Mouse (Mus musculus): ENCODE measurements at regions not wholly inside any gene's neighbourhood (a gene's known extent, or its start where the extent isn't known, plus 50 kb on each side); places are given as distances from the start of the nearest gene placed in this dataset.
"Not testable (repeated sequence)": the region's sequence is repeated elsewhere in the genome, so short reads cannot be mapped to it uniquely, and the experiment has no call there.

- DNase-seq (ENCODE audit: low spot score), result no peak
Measured at GRCm38 (mm10) chr5:91892338-91892737, 70.5 kb downstream of the Rchy1 start.

GRCm38 (mm10) chr5:91881771-91882170, 81.1 kb downstream of the Rchy1 start:
- DNase-seq (ENCODE audit: low spot score), result no peak

GRCm38 (mm10) chr5:91880231-91880630, 82.6 kb downstream of the Rchy1 start:
- no peak for DNase-seq (ENCODE audit: low spot score)

DNA sequence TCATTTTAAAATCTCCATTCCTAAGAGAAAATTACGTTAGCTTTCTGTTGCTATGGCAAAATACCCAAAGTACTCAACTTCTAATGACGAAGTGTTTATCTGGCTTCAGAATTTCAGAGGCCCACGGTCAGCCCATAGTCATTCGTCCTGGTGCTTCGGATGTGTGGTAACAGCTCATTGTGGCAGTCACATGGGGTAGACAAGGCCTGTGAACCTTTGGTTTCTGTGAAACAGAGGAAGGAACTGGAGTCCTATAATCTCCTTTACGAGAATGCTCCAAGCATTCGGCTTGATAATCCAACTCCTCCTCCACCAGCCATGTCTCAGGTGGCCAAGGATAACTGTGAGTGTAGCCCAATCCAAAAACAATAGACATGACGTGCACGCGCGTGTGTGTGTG, 84.2 kb downstream of the Rchy1 start:
- no peak for DNase-seq (ENCODE audit: low spot score)

GRCm38 (mm10) chr5:91876682-91877031, 86.2 kb downstream of the Rchy1 start:
- no peak for DNase-seq (ENCODE audit: low spot score)

DNA sequence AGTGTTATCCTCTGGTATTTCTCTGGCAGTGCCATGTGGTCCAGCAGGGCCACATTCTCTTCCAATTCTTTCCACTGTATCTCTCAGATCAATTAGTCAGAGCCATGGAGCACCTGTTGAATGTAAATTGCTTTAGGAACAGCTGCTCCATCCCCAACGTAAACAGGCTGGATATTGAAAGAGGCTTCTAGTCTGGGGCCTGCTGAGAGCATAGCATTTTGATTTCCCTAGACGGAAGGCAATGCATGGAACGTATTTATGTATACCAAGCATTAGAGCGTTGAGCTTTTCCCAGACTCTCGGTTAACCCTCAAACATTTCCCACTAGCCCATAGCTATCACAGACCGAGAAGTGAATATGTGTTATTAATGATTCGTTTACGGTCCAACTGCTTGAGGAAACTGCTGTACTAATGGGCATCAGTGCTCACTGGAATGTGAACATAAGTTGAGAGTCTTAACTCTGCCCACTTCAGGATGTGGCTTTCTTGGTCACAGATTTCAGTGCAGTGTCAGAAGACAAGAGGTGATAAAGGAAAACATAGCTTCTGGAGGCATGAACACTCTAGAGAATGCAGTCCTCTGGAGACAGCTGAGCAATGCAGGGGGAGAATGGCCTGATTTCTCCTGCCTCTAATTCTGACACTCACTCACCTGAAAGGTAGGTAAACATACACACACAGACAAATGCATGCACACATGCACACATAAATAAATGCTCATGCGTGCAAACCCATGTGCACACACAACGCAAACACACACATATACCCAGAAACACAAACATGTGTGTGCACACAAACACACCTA, 86.8 kb downstream of the Rchy1 start:
- DNase-seq (ENCODE audit: low spot score), result no peak

DNA sequence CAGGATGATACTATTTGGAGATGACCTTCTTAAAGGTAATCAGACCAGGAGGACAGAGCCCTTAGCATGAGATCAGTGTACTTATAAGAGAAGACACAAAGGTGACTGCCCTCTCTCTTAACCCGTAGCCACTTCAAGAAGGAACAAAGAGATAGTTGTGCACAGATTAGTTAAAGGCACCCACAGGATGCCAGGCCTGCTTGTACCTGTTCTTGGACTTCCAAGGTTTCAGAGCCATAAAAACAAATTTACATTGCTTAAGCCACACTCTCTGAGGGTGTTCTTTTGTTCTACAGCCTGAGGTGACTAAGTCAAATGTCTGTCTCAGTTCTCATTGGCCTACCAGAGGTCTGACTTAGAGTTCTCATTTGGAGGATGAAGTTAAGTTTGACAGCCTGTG, 90.1 kb downstream of the Rchy1 start:
- DNase-seq (ENCODE audit: low spot score), result no peak

DNA sequence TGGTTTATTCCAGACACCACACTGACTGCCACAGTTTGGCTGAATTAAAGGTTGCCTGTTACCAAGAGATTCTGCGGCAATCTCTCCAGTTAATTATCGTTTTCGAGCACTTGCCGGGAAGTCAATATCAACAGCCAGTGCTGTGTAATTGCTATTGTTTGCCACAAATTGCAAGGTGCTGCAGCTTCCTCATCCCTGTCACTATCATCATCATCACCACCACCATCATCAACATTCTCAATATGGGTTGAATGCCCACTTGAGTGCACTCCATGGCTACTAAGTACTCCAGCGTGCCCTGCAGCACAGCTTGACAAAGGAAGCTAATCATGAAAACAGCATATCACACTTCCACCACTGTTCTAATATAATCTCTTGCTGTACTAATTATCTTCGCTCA, 93.1 kb downstream of the Rchy1 start:
- no peak for DNase-seq (ENCODE audit: low spot score)

- no peak for DNase-seq (ENCODE audit: low spot score)
Measured at GRCm38 (mm10) chr5:91866184-91866583, 96.7 kb downstream of the Rchy1 start.

DNA sequence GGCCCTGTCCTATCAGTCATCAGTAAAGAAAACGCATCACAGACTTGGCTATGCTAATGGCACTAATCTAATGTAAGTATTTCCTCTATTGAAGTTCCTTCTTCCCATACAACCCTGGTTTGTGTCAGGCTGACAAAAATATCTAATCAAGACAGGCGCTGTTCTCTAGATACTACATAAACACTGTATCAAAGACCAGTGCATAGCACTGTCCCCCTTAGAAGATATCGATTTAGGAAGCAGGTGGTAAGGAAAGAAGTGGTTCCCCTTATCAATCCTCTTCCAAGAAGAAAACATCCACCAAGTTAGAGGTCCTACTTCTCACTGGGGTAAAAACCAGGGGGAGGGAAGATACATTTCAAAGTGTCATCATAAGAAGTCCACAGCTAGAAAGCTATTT, 97.5 kb downstream of the Rchy1 start:
- DNase-seq (ENCODE audit: low spot score), result no peak

GRCm38 (mm10) chr5:91862843-91863242, 100.0 kb downstream of the Rchy1 start:
- DNase-seq (ENCODE audit: low spot score), result no peak

DNA sequence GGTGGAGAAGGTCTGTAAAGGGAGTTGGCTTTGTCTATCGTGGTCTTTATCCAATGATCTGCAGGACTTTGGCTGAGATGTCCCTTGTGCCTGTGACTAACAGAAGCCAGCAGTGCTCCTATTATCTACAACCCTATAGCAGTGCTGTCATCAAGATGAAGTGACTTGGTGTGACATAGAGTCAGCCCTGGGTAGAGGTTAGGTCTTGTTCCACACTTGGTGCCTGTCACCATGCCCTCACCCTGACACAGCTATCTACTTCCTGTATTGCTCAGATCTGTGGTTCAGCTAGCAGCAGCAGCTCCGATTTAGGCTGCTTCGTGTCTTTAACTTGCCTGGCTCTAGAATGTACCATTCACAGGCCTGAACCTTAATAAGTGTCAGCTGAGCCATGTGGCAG, 100.6 kb downstream of the Rchy1 start:
- DNase-seq (ENCODE audit: low spot score), result no peak

GRCm38 (mm10) chr5:91861440-91862187, 101.3 kb downstream of the Rchy1 start:
- no peak for DNase-seq (ENCODE audit: low spot score)

- DNase-seq (ENCODE audit: low spot score), result no peak
Measured at GRCm38 (mm10) chr5:91860489-91860888, 102.4 kb downstream of the Rchy1 start.

- DNase-seq (ENCODE audit: low spot score), result no peak
Measured at GRCm38 (mm10) chr5:91852330-91852729, 110.5 kb downstream of the Rchy1 start.

- DNase-seq (ENCODE audit: low spot score), result not testable (repeated sequence)
Measured at GRCm38 (mm10) chr5:91850862-91851569, 111.9 kb downstream of the Rchy1 start.

GRCm38 (mm10) chr5:91850440-91850839, 112.4 kb downstream of the Rchy1 start:
- no peak for DNase-seq (ENCODE audit: low spot score)

- DNase-seq (ENCODE audit: low spot score), result no peak
Measured at GRCm38 (mm10) chr5:91849533-91849932, 113.3 kb downstream of the Rchy1 start.

- DNase-seq (ENCODE audit: low spot score), result no peak
Measured at GRCm38 (mm10) chr5:91849114-91849513, 113.8 kb downstream of the Rchy1 start.

- no peak for DNase-seq (ENCODE audit: low spot score)
Measured at GRCm38 (mm10) chr5:91848528-91848927, 114.3 kb downstream of the Rchy1 start.

GRCm38 (mm10) chr5:91843044-91843443, 119.8 kb downstream of the Rchy1 start:
- no peak for DNase-seq (ENCODE audit: low spot score)

GRCm38 (mm10) chr5:91841066-91841465, 121.8 kb downstream of the Rchy1 start:
- no peak for DNase-seq (ENCODE audit: low spot score)

DNA sequence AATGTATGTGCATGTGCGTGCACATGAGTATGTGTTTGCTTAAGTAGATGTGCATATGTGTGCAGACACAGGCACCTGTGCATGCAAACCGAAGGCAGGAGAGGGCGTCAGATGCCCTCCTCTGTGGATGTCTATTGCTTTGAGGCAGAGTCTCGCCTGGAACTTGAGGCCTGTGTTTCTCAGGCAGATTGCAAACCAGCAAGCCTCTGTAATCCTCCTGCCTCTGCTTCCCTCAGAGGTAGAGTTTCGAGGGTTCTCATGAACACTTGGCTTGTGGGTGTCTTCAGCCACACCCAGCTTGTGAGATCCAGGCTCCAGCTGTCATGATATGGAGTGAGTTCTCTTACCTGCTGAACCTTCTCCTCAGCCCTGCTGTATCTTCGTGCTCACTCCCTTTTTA, 134.4 kb downstream of the Rchy1 start:
- no peak for DNase-seq (ENCODE audit: low spot score)
